Mouse (Mus musculus) CD8-positive naive resting alpha-beta T cell, adult 2 months (primary cell): ENCODE data around the gene Zc2hc1c.
"Not testable (repeated sequence)": the region's sequence is repeated elsewhere in the genome, so short reads cannot be mapped to it uniquely, and the experiment has no call there.

Experiments
- DNase-seq, 2 experiments: peaks; one replicate each; pipeline ENCODE4 v3.0.0; 2022; ENCODE audit warnings: low read depth in 2 of 2, low spot score in 2 of 2

The Zc2hc1c gene

DNA sequence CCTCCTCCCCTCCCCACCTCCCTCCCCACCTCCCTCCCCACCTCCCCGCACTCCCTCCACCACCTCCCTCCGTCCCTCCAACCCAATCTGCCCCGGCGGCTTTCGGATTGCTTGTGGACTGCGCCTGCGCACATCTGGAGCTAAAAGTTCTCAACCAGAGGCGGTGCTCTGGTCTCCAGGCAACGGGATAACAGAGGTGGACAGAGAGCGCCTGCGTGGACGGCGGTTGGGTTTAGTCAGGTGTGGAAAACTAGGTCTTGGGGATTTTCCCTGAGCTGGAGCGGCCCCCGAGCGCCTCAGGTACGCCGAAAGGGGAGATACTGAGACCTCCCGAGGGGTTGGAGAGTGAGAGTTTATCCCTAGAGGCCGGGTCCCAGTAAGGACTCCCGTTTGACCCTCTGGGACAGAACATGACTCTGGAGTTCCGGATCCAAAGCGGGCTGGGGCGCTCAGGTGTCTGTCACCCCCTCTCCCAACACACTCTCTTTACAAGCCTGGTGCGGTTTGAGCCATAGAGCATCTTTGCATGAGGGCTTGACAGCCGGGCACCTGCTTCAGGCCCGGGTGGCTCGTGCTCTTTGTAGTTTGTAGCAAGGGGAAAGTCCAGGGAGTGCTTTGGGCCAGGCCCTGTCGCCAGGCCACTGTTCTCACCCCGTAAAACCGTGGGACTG is at the start of gene Zc2hc1c:
Zc2hc1c (plus strand) TSS at position 106 of the 671 bp plus-strand sequence.
- peak; percentile 29 to 30 for DNase-seq

DNA sequence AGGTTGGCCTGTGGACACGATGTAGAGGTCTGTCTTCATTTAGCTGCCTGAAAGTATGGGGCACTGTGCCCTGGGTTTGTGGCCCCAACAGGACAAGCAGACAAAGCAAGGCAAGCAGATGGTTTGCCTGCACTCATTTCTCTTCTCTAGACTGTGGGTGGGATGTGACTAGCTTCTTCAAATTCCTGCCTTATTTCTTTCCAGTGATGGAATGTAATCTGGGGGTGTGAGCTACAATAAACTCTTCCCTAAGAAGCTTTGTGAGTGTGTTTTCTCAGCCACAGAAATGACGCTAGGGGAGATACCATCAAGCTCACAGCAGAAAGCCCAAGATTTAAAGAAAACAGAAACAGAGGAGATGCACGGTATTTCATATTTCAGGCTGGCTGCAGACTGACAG is 36.3 kb upstream of the Zc2hc1c start:
- DNase-seq: no peak

DNA sequence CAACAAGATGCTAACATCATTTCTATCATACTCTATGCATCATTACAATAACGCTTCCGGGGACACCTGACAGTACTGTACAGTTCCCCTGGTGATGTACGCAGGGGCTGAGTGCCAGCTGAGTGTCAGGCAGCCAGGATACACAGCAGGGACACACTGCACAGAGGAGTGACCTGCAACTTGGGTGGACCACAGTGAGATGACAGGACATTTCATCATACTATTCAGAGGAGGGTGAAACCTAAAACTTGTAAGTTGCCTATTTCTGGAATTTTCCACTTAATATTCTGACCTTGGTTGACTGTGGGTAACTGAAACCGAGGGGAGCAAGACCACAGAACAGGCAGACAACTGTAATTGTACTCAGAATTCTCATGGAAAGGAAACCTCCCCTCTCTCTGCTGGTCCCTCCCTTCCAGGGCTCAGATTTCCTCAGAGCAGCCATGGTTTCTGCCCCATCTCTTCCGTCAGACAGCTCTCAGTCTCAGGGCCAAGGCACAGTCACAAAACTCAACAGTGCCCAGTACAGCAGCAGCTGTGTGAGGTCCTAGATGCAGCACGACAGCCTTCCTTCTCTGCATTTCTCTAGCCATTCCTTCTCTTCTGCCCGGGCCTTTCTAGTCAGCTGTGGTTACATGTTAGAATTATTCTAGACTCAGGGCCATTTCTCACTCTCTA is 32.2 kb upstream of the Zc2hc1c start:
- DNase-seq: no peak

DNA sequence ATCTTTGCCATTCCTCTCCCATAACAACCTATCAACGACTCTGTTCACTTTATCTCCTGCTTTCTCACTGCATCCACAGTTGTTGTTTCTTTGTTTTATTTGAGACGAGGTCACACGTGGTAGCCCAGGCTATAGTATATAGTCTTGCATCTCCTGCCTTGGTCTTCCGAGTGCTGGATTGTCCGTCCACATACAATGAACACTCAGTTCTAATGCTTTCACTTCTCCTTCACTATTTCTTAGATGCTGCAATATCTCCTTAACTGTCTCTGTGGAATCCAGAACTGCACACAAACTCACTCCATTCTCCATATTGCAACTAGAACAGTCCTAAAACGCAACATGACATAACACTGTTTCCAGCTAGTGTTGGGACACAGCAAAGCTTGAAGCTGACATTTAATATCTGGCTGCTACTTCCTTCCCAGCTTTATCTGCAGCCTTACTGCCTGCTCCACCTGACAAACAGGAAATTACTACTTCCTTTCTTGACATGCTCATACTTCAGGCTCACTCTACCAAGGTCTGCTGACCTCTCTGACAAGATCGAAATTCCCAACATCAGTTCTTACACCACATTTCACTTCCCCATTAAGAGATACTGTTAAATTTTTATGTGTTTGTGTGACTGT is 31.3 kb upstream of the Zc2hc1c start:
- no peak for DNase-seq

DNA sequence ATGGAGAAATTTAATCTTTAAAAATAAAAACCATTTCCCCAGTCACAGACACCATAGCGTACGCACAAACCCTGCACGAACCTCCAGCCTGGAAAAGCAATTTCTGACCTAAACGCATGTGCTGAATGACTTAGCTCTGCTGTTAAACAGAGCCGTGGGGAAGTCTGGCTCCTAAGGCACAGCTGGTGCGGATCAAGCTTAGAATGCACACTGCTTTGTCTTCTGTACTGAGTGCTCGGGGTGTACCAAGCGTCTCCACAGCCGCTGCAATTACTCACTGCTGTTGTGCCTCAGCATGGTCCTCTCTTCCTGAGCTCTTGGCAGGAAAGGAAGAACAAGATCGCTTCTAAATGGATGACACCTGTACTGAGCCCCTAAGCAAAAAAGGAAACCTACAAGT is 25.9 kb upstream of the Zc2hc1c start:
- no peak for DNase-seq

DNA sequence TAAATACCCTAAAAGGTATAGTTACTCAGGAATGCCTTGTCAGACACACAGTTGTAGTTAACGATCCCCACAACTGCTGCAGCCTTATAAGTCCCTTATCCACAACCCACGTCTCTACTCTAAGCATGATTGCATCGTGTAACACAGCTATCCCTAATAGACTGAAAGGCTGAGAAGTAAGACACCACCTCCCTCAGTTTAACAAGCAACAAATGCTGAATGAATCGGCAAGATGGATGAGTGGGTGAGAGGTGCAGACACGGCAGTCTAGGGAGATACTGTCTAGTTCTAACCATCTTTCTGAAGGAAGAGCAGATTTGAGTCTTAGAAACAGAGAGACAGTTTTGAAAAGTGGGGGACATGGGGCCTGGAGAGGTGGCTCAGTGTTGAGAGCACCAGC is 25.2 kb upstream of the Zc2hc1c start:
- no peak for DNase-seq

DNA sequence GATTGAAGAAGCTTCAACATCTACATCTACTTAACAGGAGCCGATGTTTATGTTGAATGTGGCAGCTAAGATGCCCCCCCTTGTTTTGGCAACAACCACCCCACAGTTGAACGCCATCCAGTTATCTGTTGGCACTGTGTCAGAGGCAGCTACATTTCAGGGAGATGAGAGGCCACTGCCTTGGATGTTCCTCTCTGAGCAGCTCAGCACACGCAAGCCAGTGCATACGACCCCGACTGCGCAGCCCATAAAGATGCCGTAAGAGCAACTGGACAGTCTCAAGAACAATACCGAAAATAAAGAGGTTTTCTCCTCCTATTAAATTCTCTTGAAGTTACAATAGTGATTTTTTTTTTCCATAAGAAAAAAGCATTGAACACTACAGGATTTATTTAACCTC is 23.9 kb upstream of the Zc2hc1c start:
- no peak for DNase-seq

DNA sequence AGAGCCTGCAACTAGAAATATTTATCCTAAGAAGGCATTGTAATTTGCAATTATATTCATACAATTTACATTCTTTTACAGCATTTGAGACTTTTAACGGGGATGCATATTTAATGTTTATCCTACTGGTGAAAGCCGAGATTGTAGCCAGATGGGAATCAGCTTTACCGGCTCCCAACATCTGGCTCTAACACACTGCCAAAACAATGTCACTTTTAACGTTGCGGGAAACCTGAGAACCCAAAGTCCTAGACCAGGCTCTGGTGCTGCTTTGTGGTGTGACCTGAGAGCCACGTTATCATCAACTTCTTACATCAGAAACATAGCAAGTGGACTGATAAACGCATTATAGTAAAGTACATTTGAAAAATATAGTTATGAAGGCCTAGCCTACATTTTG is 23.5 kb upstream of the Zc2hc1c start:
- no peak for DNase-seq

DNA sequence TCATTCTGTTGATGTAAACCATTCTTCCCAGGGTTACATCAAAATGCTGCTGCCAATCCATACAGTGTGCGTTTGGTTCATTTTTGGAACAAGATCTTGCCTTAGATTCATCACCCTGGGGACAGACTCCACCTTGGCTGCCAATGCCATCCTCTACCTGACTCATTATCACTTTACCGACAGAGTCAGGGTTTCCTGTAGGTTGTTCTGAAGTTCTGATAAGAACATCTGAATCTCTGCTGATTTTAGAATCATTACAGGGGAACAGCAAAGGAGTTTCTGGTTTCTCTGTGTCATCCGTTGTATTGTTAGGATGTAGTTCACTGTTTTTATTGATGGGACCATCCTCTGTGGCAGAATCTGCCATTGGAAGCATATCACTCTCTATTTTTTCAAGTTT is 22.1 kb upstream of the Zc2hc1c start:
- no peak for DNase-seq

DNA sequence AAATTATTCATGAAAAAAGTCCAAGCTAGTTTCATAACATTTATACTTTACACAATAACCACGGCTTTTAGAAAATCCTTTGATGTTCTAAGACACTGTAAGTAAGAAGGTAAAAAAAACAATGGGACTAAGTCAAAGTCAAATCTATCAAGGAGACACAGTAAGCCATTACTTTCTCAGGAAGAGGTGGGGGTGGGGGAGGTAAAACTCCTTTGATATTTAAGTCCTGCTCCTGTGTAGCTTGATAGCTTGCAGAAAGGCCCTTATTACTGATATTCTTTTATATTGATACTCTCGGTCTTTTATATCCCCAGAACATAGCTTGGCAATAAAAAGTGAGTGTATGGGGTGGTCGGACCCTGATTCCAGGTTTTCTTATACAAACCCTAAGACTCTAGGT is 18.6 kb upstream of the Zc2hc1c start:
- DNase-seq: no peak

DNA sequence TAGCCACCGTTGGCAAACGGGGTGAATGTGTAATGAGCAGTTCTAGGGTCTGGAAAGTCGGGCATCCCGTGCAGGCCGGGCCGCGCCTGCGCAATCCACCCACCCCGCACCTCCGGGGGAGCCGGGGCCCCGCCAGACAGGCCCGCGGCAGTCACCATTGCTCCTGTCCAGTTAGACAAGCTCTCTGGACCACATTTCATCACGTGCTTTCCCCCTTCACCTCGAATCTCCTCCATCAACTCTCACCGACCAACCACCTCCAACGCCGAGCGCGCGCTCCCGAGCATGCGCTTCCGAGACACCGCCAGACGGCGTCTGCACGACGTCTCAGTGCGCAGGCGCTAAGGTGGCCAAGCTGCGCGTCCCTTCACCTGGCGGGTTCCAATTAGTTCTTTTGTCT is 18.1 kb upstream of the Zc2hc1c start, which contains the start of gene Mlh3:
Mlh3 (minus strand) TSS at position 281 of the 400 bp plus-strand sequence.
- DNase-seq: peak; percentile 73 to 81

DNA sequence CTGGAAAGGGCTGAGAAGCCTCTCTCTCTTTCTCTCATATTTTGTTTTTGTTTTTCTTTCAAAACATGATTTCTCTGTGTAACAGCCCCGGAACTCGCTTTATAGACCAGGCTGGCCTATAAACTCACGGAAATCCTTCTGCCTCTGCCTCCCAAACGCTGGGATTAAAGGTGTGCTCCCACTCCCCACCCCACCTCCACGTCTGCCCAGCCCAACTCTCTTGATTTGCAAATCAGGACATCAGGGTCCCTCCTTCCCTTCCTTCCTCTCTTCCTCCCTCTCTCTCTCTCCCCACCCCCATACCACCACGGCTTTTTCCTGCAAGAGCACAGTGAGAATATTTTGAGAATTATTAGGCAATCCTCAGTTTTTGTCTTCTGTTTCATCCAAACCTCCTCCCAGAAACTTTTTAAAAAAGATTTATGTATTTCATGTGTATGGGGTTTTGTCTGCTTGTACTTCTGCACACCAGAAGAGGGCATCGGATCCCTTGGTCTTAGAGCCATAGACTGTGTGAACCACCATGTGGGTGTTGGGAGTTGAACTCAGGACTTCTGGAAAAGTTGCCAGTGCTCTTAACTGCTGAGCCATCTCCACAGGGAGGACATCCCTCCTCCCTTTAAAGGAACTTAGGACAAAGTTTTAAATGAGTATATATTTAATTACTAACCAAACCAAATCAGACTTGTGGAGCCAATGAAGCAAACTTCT is 17.1 kb upstream of the Zc2hc1c start:
- DNase-seq: no peak

DNA sequence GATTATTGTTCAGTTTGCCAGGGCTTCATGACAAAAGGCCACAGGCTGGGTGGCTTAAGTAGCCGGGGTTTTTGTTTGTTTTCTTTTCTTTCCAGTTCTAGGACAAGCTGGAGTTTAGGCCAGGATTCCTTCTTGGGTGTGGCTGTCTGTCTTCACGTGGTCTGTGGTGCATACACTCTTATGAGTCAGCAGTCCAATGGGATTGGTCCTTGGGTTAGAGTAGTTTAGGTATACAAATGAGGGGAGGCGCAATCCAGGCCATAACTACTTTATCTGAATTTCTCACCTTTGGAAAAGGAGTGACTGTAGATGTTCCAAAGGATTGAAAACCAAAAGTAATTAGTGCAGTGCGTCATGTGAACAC is 16.6 kb upstream of the Zc2hc1c start:
- no peak for DNase-seq

DNA sequence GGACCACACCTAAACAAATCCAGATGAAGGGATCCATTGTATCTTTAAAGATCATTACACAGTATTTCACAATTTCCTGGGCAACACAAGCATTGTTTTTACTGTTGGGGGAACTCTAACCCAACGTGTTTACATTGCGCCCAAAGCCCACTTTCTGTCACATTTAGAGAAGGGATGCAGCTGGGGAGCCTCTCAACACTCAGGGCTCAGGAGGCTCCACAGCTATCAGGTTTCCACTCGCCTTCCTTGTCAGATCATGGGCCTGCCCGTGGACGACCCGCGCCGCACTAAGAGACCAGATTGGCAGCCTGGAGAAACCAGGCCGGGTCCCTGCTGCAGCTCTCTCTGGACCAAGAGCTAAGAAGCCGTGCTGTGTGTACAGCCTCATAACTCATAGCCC is 14.9 kb upstream of the Zc2hc1c start:
- DNase-seq: no peak

DNA sequence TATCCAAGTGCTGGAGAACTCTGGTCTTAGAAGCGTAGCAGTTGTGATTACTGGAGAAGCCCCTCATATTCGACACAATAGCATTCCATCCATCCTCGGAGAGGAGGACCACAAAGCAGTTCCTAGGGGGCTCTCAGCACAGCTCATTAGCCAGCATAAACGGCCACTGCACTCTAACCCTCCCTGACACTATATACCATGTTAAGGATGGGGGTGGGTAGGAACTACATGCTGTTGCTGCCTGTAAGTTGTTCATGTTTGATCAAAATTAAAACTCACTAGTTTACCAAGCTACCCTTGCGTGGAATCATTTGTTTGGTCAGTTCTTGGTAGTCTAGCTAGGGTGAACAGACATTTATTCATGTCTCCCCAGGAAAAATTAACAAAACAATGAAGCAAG is 12.1 kb upstream of the Zc2hc1c start:
- no peak for DNase-seq

DNA sequence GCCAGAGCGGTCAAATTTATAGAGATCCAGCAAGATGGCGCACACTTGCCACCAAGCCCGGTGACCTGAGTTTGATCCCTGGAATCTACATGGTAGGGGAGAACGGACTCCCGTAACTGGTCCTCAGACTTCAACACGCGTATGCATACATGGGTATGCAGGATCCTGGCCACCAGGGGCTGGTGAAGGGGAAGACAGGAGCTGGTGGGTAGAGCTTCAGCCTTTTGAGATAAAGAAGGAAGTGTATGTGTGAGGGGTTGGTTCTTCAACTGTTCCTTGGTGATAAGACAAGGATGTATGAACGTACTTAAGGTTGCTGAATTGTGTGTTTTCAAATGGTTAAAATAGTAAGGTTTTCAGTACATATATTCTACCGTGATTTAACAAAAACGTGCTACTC is 9.5 kb upstream of the Zc2hc1c start:
- DNase-seq: no peak

DNA sequence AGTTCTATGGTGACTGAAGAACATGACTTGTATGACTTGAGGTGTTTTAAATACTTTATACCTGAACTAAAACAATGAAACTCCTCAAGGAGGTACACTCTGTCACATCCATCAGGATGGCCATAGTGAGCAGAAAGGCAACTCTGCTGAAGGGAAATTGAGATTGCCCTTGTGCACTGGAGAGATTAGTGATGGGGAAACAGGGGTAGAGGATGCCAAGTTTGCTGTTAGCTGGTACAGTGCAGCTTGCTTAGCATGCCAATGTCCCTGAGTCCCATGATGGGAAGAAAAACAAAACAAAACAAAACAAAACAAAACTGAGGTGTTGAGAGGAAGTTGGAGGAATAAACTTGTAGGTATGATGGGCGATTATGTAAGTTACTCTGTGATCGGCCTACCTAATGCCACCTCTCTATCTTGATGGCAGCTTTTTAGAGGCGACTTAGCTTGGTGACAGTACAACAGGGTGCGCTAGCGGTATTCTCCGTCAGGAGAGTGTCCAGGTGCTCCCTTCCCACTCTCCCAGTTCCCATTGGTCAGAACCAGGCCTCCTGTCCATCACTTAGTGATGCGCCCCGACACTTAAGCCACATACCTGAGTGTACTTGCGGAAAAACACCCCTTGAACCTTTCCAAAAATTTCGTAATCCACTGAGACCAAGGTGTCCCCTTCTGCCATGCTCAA is 8.9 kb upstream of the Zc2hc1c start:
- no peak for DNase-seq

DNA sequence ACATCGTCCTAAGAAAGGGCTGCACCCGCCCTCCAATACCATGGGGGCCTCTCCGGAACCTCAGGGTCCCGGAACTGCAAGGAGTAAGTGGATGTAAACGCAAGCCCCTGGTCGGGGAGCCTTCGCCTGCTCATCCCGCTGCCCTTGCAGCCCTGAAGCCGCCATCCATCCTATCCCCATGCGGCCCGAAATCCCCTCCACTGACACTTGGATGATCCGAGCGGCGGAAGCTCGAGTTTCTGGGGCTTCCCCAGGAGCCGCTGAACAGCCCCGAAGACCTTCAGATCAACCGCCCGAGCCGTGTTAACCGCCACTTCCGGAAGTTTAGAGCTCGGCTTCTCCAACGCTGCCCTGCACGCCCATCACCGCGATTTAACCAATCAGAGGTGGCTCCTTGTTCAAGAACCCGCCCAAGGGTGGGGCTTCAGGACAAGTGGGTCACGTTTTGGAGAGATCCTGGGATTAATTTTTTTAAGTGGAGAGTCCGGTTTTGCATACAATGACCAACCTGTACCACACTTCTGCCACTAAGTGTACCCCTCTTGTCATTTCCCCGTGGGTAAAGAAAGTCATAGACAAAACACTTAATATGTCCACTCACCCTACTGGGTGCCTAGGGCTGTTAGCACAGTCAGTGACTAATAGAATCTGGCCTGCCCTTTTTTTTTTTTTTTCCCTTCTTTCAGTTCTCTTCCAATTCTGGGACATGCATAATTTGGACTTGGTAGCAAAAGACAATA is 8.1 kb upstream of the Zc2hc1c start:
- DNase-seq: peak; percentile 87 to 93

DNA sequence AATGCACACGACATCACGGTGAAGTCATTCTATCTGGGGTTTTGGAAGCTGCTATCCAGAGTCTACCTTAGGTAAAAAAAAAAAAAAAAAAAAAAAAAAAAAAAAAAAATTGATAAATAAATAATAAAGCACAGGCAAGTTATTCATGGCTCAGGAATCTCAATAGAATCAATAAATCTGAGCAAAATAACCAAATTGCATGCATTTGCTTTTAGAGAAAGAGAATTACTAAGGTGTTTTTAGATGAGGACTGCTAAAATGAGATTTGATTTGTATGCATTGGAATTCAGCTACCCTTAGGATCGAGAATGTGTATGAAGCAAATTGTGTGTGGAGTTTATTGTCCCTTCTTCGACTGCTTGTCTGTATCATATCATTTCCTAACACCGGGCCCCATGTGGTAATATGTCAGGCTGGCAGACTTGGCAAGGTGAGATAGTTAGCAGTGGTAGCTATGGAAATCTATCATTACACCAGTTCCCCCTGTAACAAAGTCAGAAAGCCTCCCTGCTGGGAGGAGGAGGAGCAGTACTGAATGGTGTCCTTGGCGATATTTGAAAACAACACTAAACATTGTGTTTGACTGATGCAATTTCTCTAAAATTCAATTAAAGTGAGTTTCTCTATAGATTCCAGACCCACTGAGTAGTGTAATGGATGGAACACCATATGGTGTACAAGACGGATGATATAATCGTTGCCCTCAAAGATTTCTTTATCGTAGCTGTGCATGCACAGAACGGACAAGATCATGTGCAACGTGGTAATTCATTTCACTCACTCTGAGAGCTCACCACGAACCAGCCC is 7.3 kb upstream of the Zc2hc1c start:
- DNase-seq: no peak

DNA sequence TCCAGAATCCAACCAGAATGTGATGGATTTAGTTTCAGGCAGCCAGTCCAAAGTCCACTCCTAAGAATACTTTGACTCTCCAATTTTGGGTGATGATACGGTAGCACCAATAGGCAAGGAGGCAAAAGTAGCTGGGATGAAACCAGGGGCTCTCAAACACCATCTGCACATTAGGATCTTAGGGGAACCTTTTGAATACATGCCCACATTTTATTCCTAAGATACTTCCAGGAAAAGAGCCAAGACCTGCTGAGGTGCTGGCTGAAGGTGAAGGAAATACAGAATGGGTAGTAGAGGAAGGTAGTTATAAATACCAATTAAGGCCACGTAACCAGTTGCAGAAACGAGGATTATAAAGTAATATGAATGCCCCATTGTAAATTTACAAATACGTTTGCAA is 6.6 kb upstream of the Zc2hc1c start:
- not testable (repeated sequence) for DNase-seq
